Mouse (Mus musculus): ENCODE results near the gene Mycbp2.
A peak's percentile ranks its signal among the peaks of the same experiment; 100 is the strongest.

The Mycbp2 gene

GRCm38 (mm10) chr14:103256866-103257265 lies 89.7 kb downstream of the Mycbp2 start:
- no peak for DNase-seq

GRCm38 (mm10) chr14:103254311-103254710 lies 92.3 kb downstream of the Mycbp2 start:
- no peak for DNase-seq

- no peak for DNase-seq
Observed at GRCm38 (mm10) chr14:103242020-103242419, 104.6 kb downstream of the Mycbp2 start.

GRCm38 (mm10) chr14:103234770-103235169 lies 111.8 kb downstream of the Mycbp2 start:
- no peak for DNase-seq

- DNase-seq, result no peak
Observed at GRCm38 (mm10) chr14:103233640-103234593, 112.7 kb downstream of the Mycbp2 start.

- DNase-seq, result no peak
Observed at GRCm38 (mm10) chr14:103222356-103222755, 124.3 kb downstream of the Mycbp2 start.

- DNase-seq, result no peak
Observed at GRCm38 (mm10) chr14:103221751-103222150, 124.9 kb downstream of the Mycbp2 start.

GRCm38 (mm10) chr14:103216331-103216730 lies 130.3 kb downstream of the Mycbp2 start:
- DNase-seq, result no peak

GRCm38 (mm10) chr14:103186658-103187057 lies 160.0 kb downstream of the Mycbp2 start:
- no peak for DNase-seq

GRCm38 (mm10) chr14:103186076-103186475 lies 160.5 kb downstream of the Mycbp2 start:
- DNase-seq, result no peak

- no peak for DNase-seq
Observed at GRCm38 (mm10) chr14:103180096-103180495, 166.5 kb downstream of the Mycbp2 start.

GRCm38 (mm10) chr14:103162923-103163322 lies 183.7 kb downstream of the Mycbp2 start:
- DNase-seq, result no peak

GRCm38 (mm10) chr14:103155685-103156084 lies 190.9 kb downstream of the Mycbp2 start:
- peak; percentile 15 to 21 for DNase-seq

GRCm38 (mm10) chr14:103150139-103150538 lies 196.5 kb downstream of the Mycbp2 start:
- DNase-seq, result no peak

- peak; percentile 40 to 54 for DNase-seq
Observed at GRCm38 (mm10) chr14:103131991-103132390, 214.6 kb downstream of the Mycbp2 start.

- no peak for DNase-seq
Observed at GRCm38 (mm10) chr14:103125756-103126155, 220.9 kb downstream of the Mycbp2 start.

GRCm38 (mm10) chr14:103114994-103115670 lies 231.5 kb downstream of the Mycbp2 start:
- DNase-seq, result peak; percentile 26 to 53

GRCm38 (mm10) chr14:103112606-103113363 lies 233.8 kb downstream of the Mycbp2 start:
- DNase-seq, result no peak

GRCm38 (mm10) chr14:103109971-103110370 lies 236.6 kb downstream of the Mycbp2 start:
- DNase-seq, result no peak

- no peak for DNase-seq
Observed at GRCm38 (mm10) chr14:103106301-103106700, 240.3 kb downstream of the Mycbp2 start.

GRCm38 (mm10) chr14:103102731-103103335 lies 243.8 kb downstream of the Mycbp2 start:
- DNase-seq, result no peak

GRCm38 (mm10) chr14:103102246-103102645 lies 244.4 kb downstream of the Mycbp2 start:
- DNase-seq, result peak in 1 of 2 experiments; percentile 12

GRCm38 (mm10) chr14:103101171-103101570 lies 245.4 kb downstream of the Mycbp2 start:
- no peak for DNase-seq

Data from B cell, adult 2 months (primary cell).